Mouse (Mus musculus) right cerebral cortex, adult 2 months (tissue): ENCODE measurements around the gene Pitpnm1.

Experiments
- DNase-seq, 2 experiments: peaks; one replicate each; pipeline ENCODE4 v3.0.0; 2021 to 2022; ENCODE audit warnings: low spot score in 2 of 2

Pitpnm1 gene

GRCm38 (mm10) chr19:4155223-4156072, 55.6 kb downstream of the Pitpnm1 start:
- DNase-seq = no peak

DNA sequence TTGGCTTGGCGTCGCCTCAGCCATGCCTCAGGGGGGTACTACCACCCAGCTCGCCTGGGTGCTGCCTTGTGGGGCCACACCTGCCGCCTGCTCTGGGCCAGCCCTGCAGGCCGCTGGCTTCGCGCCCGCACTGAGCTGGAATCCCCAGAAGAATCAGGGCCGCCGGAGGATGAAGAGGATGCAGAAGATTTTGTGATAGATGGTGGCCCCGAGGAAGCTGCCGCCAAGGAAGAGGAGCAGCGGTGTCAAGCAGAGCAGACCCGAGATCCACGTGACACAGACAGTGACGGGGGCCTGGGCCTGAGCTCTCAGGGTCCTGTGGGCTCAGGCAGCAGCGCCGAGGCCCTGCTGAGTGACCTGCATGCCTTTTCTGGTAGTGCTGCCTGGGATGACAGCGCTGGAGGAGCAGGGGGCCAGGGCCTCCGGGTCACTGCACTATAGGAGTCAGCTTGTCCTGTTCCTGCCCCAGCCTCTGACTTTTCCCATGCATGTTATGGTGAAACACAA, 56.3 kb downstream of the Pitpnm1 start:
- DNase-seq = no peak

- DNase-seq = no peak
Measured at GRCm38 (mm10) chr19:4156771-4157170, 57.0 kb downstream of the Pitpnm1 start.

GRCm38 (mm10) chr19:4159049-4159448, 59.3 kb downstream of the Pitpnm1 start:
- DNase-seq = no peak

GRCm38 (mm10) chr19:4162646-4163542, 63.1 kb downstream of the Pitpnm1 start, which contains the start of gene Rps6kb2:
TSS of gene Rps6kb2 (minus strand) at chr19:4163354.
- peak; percentile 99 for DNase-seq

GRCm38 (mm10) chr19:4163543-4163887, 63.7 kb downstream of the Pitpnm1 start:
- DNase-seq = no peak
